Mouse (Mus musculus) urinary bladder, postnatal 36 days (tissue): ENCODE data around the gene Mmachc.
A peak's percentile ranks its signal among the peaks of the same experiment; 100 is the strongest.
"Not testable (repeated sequence)": the region's sequence is repeated elsewhere in the genome, so short reads cannot be mapped to it uniquely, and the experiment has no call there.

ENCODE experiments used
- DNase-seq, 2 experiments: peaks; one replicate each; pipeline ENCODE4 v3.0.0; 2022; ENCODE audit warnings: low spot score in 2 of 2, mixed read lengths in 1 of 2

Gene Mmachc

DNA sequence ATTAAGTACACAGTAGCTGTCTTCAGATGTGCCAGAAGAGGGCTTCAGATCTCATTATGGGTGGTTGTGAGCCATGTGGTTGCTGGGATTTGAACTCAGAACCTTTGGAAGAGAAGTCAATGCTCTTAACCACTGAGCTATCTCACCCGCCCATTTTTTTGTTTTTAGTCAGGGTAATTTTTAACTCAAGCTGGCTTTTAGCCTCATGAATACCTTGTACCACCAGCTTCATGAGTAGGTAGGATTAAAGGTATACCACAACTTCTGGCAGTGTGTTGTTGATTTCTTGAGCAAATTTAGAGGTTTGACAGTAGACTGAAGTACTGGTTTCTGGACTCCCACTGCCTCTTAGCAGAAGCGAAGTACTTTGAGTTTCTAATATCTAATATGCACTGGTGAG, 16.1 kb downstream of the Mmachc start:
- no peak for DNase-seq

DNA sequence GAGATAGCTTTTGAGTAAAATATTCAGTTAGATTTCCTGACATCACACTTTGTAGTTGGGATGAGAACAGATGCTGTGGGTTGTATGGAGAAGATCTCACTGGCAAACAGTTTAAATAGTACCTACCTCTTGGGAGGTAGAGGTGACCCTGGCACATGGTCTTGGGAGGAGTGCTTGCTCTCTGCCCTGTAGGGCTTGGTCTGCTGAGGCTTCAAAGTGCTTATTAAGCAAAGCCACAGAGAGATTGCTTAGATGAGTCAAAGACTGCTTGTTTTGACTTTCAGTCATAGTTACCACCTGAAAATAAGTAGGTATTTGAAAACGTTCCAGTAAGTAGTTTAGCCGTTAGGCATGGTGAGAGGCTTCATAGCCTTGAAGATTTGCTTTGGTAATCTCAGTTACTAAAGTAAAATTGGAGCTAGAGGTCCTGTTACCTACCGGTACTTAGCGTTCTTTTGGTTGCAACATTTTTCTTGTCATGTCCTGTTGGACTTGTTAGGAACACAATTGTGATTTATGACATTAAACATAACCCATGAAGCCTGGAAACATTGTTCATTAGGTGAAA, 18.8 kb downstream of the Mmachc start:
- no peak for DNase-seq

GRCm38 (mm10) chr4:116687041-116687440, 21.2 kb downstream of the Mmachc start:
- no peak for DNase-seq

DNA sequence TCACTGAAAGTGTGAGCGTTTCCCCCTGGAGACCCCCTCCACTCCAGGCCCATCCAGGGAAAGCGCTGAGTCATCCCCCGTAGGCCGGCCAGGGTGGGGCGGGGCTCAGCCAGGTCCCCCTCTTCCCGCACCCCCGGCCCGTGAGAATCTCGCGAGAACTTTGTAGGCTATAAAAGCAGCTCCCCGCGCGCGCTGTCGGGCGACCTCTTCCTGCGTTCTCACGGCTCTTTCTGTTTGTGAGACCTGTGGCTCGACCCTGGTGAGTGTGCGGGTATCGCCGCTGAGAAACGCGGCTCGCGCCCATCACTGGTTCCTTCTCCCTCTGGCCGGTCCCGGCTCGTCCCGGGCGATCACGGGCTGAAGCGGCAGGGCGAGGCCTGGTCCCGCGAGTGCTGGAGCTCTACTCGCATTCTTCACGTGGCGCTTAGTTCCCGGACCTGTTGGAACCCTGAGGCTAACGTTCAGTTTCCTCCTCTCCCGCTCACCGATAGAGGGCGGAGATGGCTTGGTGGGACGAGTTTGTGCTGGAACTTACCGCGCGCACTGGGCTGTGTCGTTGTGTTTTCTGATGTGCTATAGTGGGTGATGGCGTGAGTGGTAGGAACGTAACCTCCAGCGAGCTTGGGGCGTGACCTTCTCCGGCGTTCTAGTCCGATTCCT, 22.7 kb downstream of the Mmachc start, which contains the start of gene Prdx1:
TSS of gene Prdx1 (plus strand) at position 143 of the 660 bp plus-strand sequence.
- peak; percentile 96 for DNase-seq

DNA sequence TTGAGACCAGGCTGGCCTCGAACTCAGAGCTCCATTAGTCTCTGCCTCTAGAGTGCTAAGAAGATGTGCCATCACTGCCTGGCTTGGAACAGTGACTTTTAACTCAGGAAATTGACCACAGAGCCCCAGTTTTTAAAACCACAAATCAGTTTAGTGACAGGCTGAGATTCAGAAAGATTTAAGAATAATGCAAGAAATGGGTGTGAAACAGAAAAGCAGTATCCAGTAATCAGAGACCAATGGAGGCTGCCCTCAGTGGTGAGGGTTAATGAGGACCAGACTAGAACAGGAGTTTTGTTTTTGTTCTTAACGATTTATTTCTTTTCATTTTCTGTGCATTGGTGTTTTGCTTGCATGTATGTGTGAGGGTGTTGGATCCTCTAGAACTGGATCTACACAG, 23.5 kb downstream of the Mmachc start:
- no peak for DNase-seq

- DNase-seq: no peak
Observed at GRCm38 (mm10) chr4:116683957-116684356, 24.2 kb downstream of the Mmachc start.

DNA sequence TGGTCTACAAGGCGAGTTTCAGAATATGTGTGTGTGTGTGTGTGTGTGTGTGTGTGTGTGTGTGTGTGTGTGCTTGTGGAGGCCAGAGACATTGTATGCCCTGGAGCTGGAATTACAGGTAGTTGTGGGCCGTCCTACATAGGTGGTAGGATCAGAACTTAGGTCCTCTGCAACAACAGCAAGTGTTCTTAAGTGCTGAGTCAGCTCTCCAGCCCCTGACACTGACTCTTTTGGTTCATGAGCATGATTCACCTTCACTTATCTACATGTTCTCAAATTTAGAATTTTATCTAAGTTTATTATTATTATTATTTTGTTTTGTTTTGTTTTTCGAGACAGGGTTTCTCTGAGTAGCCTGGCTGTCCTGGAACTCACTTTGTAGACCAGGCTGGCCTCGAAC, 27.7 kb downstream of the Mmachc start:
- not testable (repeated sequence) for DNase-seq

DNA sequence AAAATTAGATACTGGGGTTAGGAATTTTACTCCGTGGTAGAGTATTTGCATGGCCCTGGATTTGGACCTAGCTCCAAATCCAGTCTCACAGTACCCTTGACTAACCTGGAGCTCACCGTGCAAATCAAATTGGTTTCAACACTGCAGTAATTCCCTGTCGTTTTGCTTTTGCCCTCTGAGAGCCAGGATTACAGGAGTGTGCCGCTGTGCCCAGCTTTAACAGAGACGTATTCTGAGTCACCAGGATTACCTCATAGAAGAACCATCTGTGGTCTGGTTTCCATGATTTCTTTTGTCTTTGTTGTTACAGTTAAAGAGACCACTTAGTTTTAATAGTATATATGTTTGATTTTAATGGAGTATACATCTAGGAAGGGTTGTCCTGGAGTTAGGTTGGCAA, 29.1 kb downstream of the Mmachc start:
- DNase-seq: no peak

GRCm38 (mm10) chr4:116677808-116678207, 30.4 kb downstream of the Mmachc start:
- DNase-seq: no peak

- no peak for DNase-seq
Observed at GRCm38 (mm10) chr4:116676027-116676426, 32.2 kb downstream of the Mmachc start.

DNA sequence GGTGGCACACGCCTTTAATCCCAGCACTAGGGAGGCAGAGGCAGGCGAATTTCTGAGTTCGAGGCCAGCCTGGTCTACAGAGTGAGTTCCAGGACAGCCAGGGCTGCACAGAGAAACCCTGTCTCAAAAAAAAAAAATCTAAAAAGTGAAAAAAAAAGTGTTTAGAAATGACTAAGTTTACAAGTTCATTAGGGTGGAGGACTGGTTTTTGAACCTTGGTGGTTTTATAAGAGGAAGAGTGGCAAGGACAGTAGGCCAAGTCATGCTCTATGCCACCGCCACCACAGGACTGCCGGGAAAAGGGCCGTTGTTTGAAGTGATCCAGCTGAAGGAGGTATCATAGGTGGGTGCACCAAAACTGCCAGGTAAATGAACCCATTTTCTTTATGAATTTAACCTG, 33.4 kb downstream of the Mmachc start:
- not testable (repeated sequence) for DNase-seq

DNA sequence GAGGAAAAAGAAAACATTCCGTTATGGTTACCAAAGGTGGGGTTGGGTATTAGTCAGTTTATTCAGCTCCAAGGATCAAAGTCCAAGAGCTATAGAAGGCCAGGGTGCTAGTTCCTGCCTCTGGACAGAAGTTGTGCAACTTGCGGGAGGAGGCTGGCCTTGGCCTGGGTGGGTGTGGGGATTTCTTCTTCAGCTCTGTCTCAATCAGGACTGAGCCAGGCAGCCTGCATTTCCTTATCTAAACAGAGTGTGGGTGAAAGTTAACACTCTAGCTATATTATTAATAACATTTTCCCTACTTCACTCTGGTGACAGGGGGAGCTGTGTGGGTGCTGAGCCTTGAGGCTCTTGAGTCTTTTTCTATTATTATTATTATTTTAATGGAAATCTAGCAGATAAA, 35.4 kb downstream of the Mmachc start:
- peak; percentile 41 to 76 for DNase-seq

- DNase-seq: no peak
Observed at GRCm38 (mm10) chr4:116669291-116669690, 38.9 kb downstream of the Mmachc start.

- no peak for DNase-seq
Observed at GRCm38 (mm10) chr4:116668145-116668544, 40.1 kb downstream of the Mmachc start.

DNA sequence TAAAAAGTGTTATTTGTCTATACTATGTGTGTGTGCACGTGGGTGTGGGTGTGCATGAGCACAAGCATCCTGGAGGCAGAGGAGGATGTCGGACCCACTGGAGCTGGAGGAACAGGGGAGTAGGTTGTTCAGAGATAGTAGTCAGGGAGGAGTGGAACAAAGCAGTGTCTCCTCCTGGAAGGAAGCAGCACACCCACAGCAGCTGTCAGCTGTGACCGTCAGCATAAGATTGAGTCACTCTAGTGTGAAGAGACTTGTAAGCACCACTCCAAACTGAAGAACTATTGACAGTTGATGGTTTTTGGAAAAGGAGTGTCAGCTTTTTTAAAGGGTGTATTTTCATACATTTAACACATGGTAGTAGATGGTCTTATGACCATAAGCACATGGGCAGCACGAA, 41.6 kb downstream of the Mmachc start:
- no peak for DNase-seq

DNA sequence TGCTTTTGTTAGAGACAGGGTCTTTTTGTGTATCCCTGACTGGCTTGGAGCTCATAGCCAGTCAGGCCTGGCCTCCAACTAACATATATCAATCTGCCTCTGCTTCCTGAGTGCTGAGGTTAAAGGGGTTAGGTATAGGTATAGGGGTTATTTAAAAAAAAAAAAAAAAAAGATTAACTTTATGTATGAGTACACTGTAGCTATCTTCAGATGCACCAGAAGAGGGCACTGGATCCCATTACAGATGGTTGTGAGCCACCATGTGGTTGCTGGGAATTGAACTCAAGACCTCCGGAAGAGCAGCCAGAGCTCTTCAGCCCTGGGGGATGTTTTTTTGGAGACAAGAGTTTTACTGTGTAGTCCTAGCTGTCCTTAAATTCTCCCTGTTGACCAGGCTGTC, 46.2 kb downstream of the Mmachc start:
- DNase-seq: no peak

DNA sequence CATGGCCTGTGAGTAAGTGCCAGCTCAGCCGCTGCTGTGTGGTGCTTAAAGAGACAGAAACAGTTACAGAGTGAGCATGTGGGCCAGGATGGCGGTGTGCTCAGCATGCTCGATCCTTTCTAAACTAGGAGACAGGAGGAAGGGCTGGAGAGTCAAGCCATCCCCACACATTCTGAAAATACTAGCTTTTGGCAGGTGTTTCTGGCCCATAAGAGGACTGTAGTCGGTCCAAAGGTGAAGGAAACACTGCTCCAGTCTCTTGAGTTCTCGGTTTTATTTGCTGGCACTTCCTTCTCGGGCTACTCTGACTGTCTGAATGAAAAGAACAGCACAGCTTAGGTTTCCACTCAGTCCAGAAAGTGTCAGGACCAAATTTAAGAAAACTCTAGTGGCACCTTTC, 47.4 kb downstream of the Mmachc start:
- DNase-seq: no peak

DNA sequence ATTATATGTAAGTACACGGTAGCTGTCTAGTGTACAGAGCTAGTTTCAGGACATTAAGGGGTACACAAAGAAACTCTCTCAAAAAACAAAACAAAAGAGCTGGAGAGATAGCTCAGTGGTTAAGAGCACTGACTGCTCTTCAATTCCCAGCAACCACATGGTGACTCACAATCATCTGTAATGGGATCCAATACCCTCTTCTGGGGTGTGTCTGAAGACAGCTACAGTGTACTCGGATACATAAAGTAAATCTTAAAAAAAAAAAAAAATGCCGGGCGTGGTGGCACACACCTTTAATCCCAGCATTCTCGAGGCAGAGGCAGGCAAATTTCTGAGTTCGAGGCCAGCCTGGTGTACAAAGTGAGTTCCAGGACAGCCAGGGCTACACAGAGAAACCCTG, 48.3 kb downstream of the Mmachc start:
- DNase-seq: not testable (repeated sequence)

DNA sequence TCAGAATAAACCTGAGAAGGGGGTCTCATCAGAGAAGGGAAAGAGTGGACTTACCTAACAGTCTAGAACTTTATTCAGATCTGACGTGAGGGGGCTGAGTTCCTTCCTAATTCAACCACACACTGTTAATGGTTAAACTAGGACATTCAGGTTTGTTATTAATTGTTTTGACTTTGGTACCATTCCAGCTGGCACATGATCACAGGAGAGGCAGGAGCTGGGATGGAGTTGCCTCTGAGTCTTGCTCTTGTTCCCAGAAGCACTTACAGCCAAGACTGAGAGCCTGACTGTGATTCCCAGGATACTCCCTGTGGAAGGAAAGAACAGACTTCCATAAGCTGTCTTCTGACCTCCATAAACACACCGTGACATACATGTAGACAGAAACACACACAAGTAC, 48.7 kb downstream of the Mmachc start:
- DNase-seq: no peak

DNA sequence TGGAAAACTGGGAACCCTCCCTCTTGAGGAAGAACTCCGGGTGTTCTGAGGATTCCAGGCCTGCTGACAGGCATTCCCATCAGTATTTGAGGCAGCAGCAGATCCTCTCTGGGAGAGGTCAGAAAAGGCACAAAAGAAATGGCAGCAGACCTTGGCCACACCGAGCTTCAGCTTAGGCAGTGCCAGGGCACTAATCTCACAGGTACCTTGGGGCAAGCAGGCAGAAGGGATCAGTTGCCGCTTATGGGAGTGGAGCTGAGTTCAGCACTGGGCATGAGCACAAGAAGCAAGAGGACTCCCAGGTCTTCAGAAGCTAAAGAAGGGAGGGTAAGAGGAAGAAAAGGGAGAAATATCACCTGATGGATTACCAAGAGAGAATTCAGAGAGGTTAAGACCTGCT, 50.2 kb downstream of the Mmachc start:
- no peak for DNase-seq

DNA sequence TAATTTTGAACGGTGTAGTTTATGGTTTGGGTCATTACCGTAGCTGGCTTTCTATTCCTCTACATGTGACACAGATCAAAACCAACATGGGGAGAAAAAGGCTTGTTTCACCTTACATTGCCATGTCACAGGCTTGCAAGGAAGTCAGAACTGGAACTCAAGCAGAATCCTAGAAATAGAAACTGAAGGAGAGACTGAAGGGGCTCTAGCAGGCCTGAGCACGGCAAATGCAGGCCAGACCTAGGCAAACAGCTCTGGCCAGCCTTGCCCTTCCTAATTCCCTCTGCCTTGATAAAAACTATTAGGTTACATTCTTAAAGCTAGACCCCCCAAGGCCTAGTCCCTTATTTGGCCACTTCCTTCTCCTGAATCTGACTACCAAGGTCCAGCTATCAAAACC, 52.5 kb downstream of the Mmachc start:
- DNase-seq: no peak

GRCm38 (mm10) chr4:116655100-116655499, 53.1 kb downstream of the Mmachc start:
- DNase-seq: no peak

DNA sequence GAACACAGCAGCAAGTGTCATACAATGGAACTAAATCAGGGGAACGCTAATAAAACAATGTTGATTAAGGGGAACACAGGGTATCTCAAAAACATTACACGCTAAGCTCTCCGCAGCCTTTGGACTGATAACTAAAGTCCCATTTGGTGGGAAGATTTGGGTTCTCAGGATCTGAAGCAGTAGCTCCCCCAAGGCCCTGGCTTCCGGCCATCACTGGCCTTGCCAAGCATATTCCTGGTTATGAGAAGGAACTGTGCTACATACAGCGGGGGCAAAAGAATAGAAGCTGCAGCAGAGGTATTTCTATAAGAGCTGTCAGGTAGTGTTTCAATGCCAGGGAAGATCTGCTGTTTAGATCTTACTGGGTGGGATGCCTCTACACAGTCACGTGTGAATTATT, 55.0 kb downstream of the Mmachc start:
- DNase-seq: no peak
